Mouse (Mus musculus) heart, postnatal 36 days (tissue): ENCODE results near the gene Skp1a. TPM values are rescaled to one million over a fixed set of nuclear protein-coding genes. Genes with fewer than 3 reads are reported as not detected.
A peak's percentile ranks its signal among the peaks of the same experiment; 100 is the strongest.
"Not testable (repeated sequence)": the region's sequence is repeated elsewhere in the genome, so short reads cannot be mapped to it uniquely, and the experiment has no call there.

Experiments used
- DNase-seq, 2 experiments: peaks; one replicate each; pipeline ENCODE4 v3.0.0; 2021 to 2022
- intact Hi-C: fragments of 180-260 bp; cut with DNase I; formaldehyde crosslinking; loops from one replicate; pipeline ENCODE4 v1.15.1; 2025
- total RNA-seq, 2 experiments: library from RNA; stranded (reverse); gene quantifications; 2 replicates each; pipeline ENCODE4 v1.2.3; 2021

The Skp1a gene
- 100 to 1,000 TPM; 241 to 246 TPM for total RNA-seq

- DNase-seq, result peak; percentile 96 to 98
- intact Hi-C loops, result loop anchor here (10.0 kb wide), 1 partner anchor 647 kb away; the partner anchor contains the start of gene Phykpl
Observed at GRCm38 (mm10) chr11:52231606-52232541, at the start of gene Skp1a. TSS of gene Skp1a (plus strand) at chr11:52231995.

GRCm38 (mm10) chr11:52196496-52197023 lies 35.2 kb upstream of the Skp1a start:
- DNase-seq, intact Hi-C loops: not testable (repeated sequence)

- intact Hi-C loops, result no loop called here
- DNase-seq, result no peak
Observed at GRCm38 (mm10) chr11:52213887-52214286, 17.9 kb upstream of the Skp1a start, which contains the start of gene Olfr1371. TSS of gene Olfr1371 (minus strand) at chr11:52213987.

- DNase-seq, result peak; percentile 58 to 64
- intact Hi-C loops, result loop anchor here (1.0 to 5.0 kb wide), 4 partner anchors 78 to 403 kb away; no protein-coding TSS in a partner anchor
Observed at GRCm38 (mm10) chr11:52220282-52220681, 11.5 kb upstream of the Skp1a start.

- intact Hi-C loops, result loop anchor here (2.0 to 5.0 kb wide), 3 partner anchors 80 to 405 kb away; no protein-coding TSS in a partner anchor
- DNase-seq, result not testable (repeated sequence)
Observed at GRCm38 (mm10) chr11:52221921-52222320, 9.9 kb upstream of the Skp1a start.

GRCm38 (mm10) chr11:52222891-52223290 lies 8.9 kb upstream of the Skp1a start:
- intact Hi-C loops, result loop anchor here (5.0 kb wide), 2 partner anchors 81 to 406 kb away; no protein-coding TSS in a partner anchor
- DNase-seq, result no peak

- intact Hi-C loops, result loop anchor here (5.0 kb wide), 2 partner anchors 82 to 407 kb away; no protein-coding TSS in a partner anchor
- no peak for DNase-seq
Observed at GRCm38 (mm10) chr11:52223968-52224682, 7.7 kb upstream of the Skp1a start.

GRCm38 (mm10) chr11:52225986-52226599 lies 5.7 kb upstream of the Skp1a start:
- DNase-seq, result no peak
- intact Hi-C loops, result no loop called here

GRCm38 (mm10) chr11:52227053-52227452 lies 4.7 kb upstream of the Skp1a start:
- no peak for DNase-seq
- intact Hi-C loops, result no loop called here

- no peak for DNase-seq
- intact Hi-C loops, result no loop called here
Observed at GRCm38 (mm10) chr11:52227466-52228226, 4.1 kb upstream of the Skp1a start.

GRCm38 (mm10) chr11:52228722-52229448 lies 2.9 kb upstream of the Skp1a start:
- no peak for DNase-seq
- intact Hi-C loops, result no loop called here

- no peak for DNase-seq
Observed at GRCm38 (mm10) chr11:52230694-52231093, 1.1 kb upstream of the Skp1a start.

GRCm38 (mm10) chr11:52233043-52233653 lies 1.4 kb downstream of the Skp1a start:
- no peak for DNase-seq
- intact Hi-C loops, result loop anchor here (10.0 kb wide), 1 partner anchor 648 kb away; the partner anchor contains the start of gene Phykpl

More at GRCm38 (mm10) chr11:52230694-52231093, 1.1 kb upstream of the Skp1a start:
- intact Hi-C loops, result loop anchor here (10.0 kb wide), 1 partner anchor 646 kb away; the partner anchor contains the start of gene Phykpl

GRCm38 (mm10) chr11:52233906-52234305 lies 2.1 kb downstream of the Skp1a start:
- no peak for DNase-seq
- intact Hi-C loops, result loop anchor here (10.0 kb wide), 1 partner anchor 649 kb away; the partner anchor contains the start of gene Phykpl

GRCm38 (mm10) chr11:52234509-52234908 lies 2.7 kb downstream of the Skp1a start:
- intact Hi-C loops, result loop anchor here (10.0 kb wide), 1 partner anchor 650 kb away; the partner anchor contains the start of gene Phykpl
- DNase-seq, result no peak

GRCm38 (mm10) chr11:52240898-52241542 lies 9.2 kb downstream of the Skp1a start:
- intact Hi-C loops, result no loop called here
- DNase-seq, result no peak

GRCm38 (mm10) chr11:52249452-52249851 lies 17.7 kb downstream of the Skp1a start:
- no peak for DNase-seq
- intact Hi-C loops, result no loop called here

- intact Hi-C loops, result no loop called here
- no peak for DNase-seq
Observed at GRCm38 (mm10) chr11:52251770-52252169, 20.0 kb downstream of the Skp1a start.
